20 mouse cellular contexts compared by ENCODE assay signal in the genomic region with DNA sequence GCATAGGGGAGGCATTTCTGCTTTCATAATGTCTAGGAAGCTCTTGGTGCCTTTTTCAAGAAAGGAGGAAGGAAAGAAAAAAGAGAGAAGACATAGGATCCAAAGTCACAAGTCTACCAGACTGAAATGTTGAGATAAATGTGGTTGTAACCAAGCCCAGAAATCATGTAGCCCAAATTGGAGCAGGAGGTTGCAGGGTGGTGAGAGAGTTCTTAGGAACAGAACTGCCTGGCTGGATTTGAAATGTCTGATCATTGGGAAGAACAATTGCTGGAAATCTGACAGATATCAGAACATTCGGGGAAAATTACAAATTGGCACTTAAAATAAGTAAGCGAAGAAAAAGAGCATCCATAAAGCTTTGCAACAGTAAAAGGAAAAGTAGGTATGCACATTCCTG. TPM values are rescaled to one million over a fixed set of nuclear protein-coding genes. Genes with fewer than 3 reads are reported as not detected.
DNase-seq lines count a peak whose midpoint lies in the region; TF ChIP-seq lines count a peak whose summit lies in the region.
"Had no signal": no experiment of that assay in that cellular context is flagged by ENCODE, and none has a peak within 500 bp of the region (broad histone marks: within the 10 kb centered on the region; RNA-seq: fewer than 3 reads in every experiment).

No protein-coding gene starts in this region.

- DNase-seq in layer of hippocampus, adult 2 months (ENCODE audit: low spot score in 2 of 2) = no peak
- DNase-seq in layer of hippocampus, postnatal 25 days (ENCODE audit: extremely low spot score in 1 of 2, low spot score in 1 of 2) = no peak
- peak; percentile 40 for DNase-seq in layer of hippocampus, adult 9-11 months
- DNase-seq in layer of hippocampus, postnatal 10 days (ENCODE audit: low spot score in 2 of 2) = no peak
- DNase-seq in brain, adult 2 months (ENCODE audit: low read depth, low spot score) = peak; percentile 28
- no peak for DNase-seq in kidney, adult 8-10 months
- DNase-seq: adrenal gland, adult 2 months; adrenal gland, adult 8-10 months; adrenal gland, postnatal 10 days; adrenal gland, postnatal 14 days; adrenal gland, postnatal 25 days; adrenal gland, postnatal 36 days; B cell, adult 2 months; cerebellum, adult 11 months; cerebellum, adult 11-12 months; cerebellum, adult 18-20 months; cerebellum, adult 2 months had no signal

- no peak for TF ChIP-seq CTCF in layer of hippocampus, adult 2 months (conservative IDR thresholded peaks at IDR 0.05)

- no peak overlapping the region for H3K4me3 ChIP-seq in layer of hippocampus, adult 2 months

- H3K27ac ChIP-seq in layer of hippocampus, adult 2 months = peak overlapping the region; percentile 83

RNA-seq across cellular contexts. Expression of gene Plppr4, which starts 56.6 kb away (rescaled TPM):
- 100 to 1,000 TPM; 313 to 317 TPM for total RNA-seq in layer of hippocampus, adult 2 months (2021)
- total RNA-seq in layer of hippocampus, postnatal 25 days (2021) = 100 to 1,000 TPM; 322 to 348 TPM
- 100 to 1,000 TPM; 292 to 323 TPM for total RNA-seq in layer of hippocampus, postnatal 10 days (2021)
- total RNA-seq: CH12.LX, ES-E14, MEL had no signal

Comparison
In these comparisons a context has a peak if more than half of its experiments do, and no peak if none do; other contexts are left out.
1. DNase-seq: peak in layer of hippocampus, adult 9-11 months (single experiment) and brain, adult 2 months (single experiment); none in layer of hippocampus, adult 2 months (0 of 2), layer of hippocampus, postnatal 25 days (0 of 2), layer of hippocampus, postnatal 10 days (0 of 2) and kidney, adult 8-10 months (0 of 2).